Mouse (Mus musculus): ENCODE results near the gene Thra. TPM values are rescaled to one million over a fixed set of nuclear protein-coding genes. Genes with fewer than 3 reads are reported as not detected.

Thra gene
- 24.8 and 25.4 TPM in 2 replicates for polyA plus RNA-seq (2015; fragmentation: Nextera tagmentation; extraction: Ambion mirVana)

DNA sequence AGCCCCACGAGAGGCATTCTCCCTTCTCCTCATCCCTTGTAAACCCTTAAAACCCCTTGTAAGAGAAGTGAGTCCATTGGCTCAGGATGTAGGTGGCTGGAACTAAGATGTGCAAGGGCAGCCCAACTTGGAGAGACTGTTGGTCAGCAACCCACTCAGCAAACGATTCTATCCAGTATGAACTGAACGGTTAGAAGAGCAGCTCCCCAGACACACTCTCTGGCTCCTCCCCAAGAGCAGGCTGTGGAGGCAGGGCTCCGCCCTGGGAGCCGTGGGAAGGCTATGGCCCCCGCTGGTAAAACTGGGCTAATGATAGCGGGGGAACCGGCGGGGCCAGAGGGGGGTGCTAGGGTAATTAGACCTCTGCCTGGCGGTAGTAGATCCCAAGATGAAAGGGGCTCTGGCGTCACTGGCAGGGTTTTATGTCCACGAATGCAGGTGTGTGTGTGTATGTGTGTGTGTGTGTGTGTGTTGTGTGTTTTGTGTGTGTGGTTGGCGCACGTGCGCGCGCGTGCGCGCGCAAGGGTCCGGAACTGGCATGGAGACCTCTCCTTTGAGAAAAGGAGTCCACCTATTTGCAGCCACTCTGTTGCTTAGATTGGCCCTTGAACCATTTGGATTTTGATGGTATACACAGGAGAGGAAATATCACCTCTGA lies at the start of gene Thra:
Gene Thra (plus strand): TSS at position 246 of the 658 bp plus-strand sequence.

DNA sequence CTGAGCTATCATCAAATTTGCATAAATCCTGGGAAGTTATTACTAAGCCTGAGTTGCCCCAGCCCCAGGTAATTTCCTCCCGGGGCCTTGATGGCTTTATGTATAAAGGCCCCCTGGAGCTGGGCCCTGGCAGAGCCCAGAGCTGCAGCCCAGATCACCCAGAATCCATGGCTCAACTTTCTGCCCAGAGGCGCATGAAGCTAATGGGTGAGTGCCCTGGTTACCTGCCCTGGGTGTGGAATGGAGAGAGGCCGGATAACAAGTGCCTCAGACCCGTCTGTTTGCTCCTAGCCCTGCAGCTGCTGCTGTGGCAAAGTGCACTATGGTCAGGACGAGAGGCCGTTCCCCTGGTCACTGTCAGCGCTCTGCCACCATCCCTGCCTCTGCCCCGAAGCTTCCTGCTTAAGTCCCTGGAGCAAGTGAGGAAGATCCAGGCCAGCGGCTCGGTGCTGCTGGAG lies 39.2 kb upstream of the Thra start, which contains the start of gene Csf3:
Gene Csf3 (plus strand): TSS at position 51 of the 458 bp plus-strand sequence.

GRCm38 (mm10) chr11:98729119-98729588 lies 11.3 kb upstream of the Thra start, which contains the start of gene Med24:
Med24 (minus strand) TSS chr11:98729435.

GRCm38 (mm10) chr11:98774582-98775347 lies 34.3 kb downstream of the Thra start, which contains the start of gene Nr1d1:
Nr1d1 (minus strand) TSS chr11:98775333.

DNA sequence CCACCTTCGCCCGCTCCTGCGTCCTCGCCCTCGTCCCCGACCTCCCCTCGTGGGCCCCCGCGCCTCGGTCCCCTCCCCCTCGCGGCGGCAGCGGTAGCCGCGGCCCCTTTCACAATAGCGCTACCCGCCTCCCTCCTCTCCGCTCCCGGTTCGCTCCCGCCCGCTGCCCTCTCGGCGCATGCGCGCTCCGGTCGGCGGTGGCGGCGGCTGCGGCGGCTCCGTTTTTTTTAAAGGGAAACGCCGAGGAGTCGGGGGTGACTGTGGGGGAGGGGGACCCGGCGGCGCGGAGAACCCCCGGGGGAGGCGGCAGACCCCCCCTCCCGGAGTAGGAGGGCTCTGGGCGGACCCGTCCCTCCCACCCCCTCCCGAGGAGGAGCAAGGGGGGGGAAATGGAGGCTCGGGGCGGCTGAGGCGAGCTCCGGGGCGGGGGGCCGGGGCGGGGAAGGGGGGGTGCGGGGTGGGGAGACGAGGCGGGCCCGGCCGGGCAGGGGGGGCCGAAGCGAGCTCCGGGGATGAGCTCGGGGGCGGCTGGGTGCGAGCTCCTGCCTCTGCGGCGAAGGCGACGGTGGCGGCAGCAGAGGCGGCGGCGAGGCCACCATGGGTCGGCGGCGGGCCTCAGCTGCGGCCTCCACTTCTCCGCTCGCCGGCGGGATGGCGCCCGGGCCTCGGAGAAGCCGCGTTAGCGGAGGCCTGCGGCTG lies 54.7 kb downstream of the Thra start, which contains the start of gene Msl1:
Gene Msl1 (plus strand): TSS at position 502 of the 699 bp plus-strand sequence.

DNA sequence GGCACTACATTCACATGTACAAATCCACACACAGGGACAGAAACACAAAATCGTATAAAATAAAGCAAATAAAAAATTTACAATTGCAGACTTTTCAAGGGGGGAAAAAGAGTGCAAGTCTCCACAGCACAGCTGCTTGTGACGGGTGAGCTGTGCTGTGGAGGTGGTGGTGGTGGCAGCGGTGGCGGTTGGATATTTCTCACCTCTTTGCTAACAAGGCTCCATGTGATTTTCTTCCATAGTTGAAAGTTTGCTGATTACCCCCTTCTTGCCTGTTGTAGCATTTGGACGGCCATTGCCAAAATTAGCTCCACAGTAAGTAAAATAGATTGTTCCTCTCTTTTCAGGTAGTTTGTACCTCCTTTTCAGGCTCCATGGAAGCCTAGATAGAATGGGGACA lies 64.2 kb downstream of the Thra start, which contains the start of gene Casc3:
Gene Casc3 (plus strand): TSS at position 301 of the 400 bp plus-strand sequence.

Other genes starting within 250 kb of the Thra start
- 2.3 and 2.8 TPM in 2 replicates for gene Ikzf3, start 194.6 kb upstream of the Thra start, polyA plus RNA-seq (2015; fragmentation: Nextera tagmentation; extraction: Ambion mirVana)
- gene Zpbp2, start 189.5 kb upstream of the Thra start, polyA plus RNA-seq (2015; fragmentation: Nextera tagmentation; extraction: Ambion mirVana) = 0.16 and 0.56 TPM in 2 replicates
- 49.1 and 50.2 TPM in 2 replicates for gene Ormdl3, start 153.3 kb upstream of the Thra start, polyA plus RNA-seq (2015; fragmentation: Nextera tagmentation; extraction: Ambion mirVana)
- not detected in 2 replicates for gene Lrrc3c, start 142.3 kb upstream of the Thra start, polyA plus RNA-seq (2015; fragmentation: Nextera tagmentation; extraction: Ambion mirVana)
- gene Gm12355, start 115.0 kb upstream of the Thra start, polyA plus RNA-seq (2015; fragmentation: Nextera tagmentation; extraction: Ambion mirVana) = 0.51 and 0.59 TPM in 2 replicates
- not detected in 2 replicates for gene Gsdma3, start 114.3 kb upstream of the Thra start, polyA plus RNA-seq (2015; fragmentation: Nextera tagmentation; extraction: Ambion mirVana)
- not detected in 2 replicates for gene Gsdma2, start 93.9 kb upstream of the Thra start, polyA plus RNA-seq (2015; fragmentation: Nextera tagmentation; extraction: Ambion mirVana)
- gene Gsdma, start 76.3 kb upstream of the Thra start, polyA plus RNA-seq (2015; fragmentation: Nextera tagmentation; extraction: Ambion mirVana) = 2.4 and 2.8 TPM in 2 replicates
- gene Psmd3, start 58.1 kb upstream of the Thra start, polyA plus RNA-seq (2015; fragmentation: Nextera tagmentation; extraction: Ambion mirVana) = 117 and 120 TPM in 2 replicates
- 0.72 and 0.96 TPM in 2 replicates for gene Csf3, start 39.4 kb upstream of the Thra start, polyA plus RNA-seq (2015; fragmentation: Nextera tagmentation; extraction: Ambion mirVana)
- gene Med24, start 11.2 kb upstream of the Thra start, polyA plus RNA-seq (2015; fragmentation: Nextera tagmentation; extraction: Ambion mirVana) = 16.3 and 20.1 TPM in 2 replicates
- gene Nr1d1, start 34.7 kb downstream of the Thra start, polyA plus RNA-seq (2015; fragmentation: Nextera tagmentation; extraction: Ambion mirVana) = 6.4 and 9.4 TPM in 2 replicates
- 11.6 and 13.5 TPM in 2 replicates for gene Msl1, start 54.9 kb downstream of the Thra start, polyA plus RNA-seq (2015; fragmentation: Nextera tagmentation; extraction: Ambion mirVana)
- gene Casc3, start 64.3 kb downstream of the Thra start, polyA plus RNA-seq (2015; fragmentation: Nextera tagmentation; extraction: Ambion mirVana) = 16.1 and 18.2 TPM in 2 replicates
- 1.9 and 2.6 TPM in 2 replicates for gene Rapgefl1, start 96.1 kb downstream of the Thra start, polyA plus RNA-seq (2015; fragmentation: Nextera tagmentation; extraction: Ambion mirVana)
- 4.3 and 4.6 TPM in 2 replicates for gene Wipf2, start 123.0 kb downstream of the Thra start, polyA plus RNA-seq (2015; fragmentation: Nextera tagmentation; extraction: Ambion mirVana)
- gene Cdc6, start 167.2 kb downstream of the Thra start, polyA plus RNA-seq (2015; fragmentation: Nextera tagmentation; extraction: Ambion mirVana) = 8.0 and 10.8 TPM in 2 replicates
- 17.0 and 18.1 TPM in 2 replicates for gene Rara, start 187.2 kb downstream of the Thra start, polyA plus RNA-seq (2015; fragmentation: Nextera tagmentation; extraction: Ambion mirVana)
- gene Gjd3, start 242.4 kb downstream of the Thra start, polyA plus RNA-seq (2015; fragmentation: Nextera tagmentation; extraction: Ambion mirVana) = 0.31 and 0.39 TPM in 2 replicates

Measured in urinary bladder, postnatal 0 days (tissue).